Mouse (Mus musculus) lung, postnatal 0 days (tissue): Measurements from ENCODE around the gene Rab7b.

Experiments
- CTCF ChIP-seq: IDR thresholded peaks from 2 replicates; pipeline ENCODE4 v1.5.1; 2016; ENCODE audit warnings: antibody characterized with exemption, mild to moderate bottlenecking
- EP300 ChIP-seq: IDR thresholded peaks from 2 replicates; pipeline ENCODE4 v1.6.1; 2016; ENCODE audit warnings: antibody characterized with exemption, mild to moderate bottlenecking, control low read depth

GRCm38 (mm10) chr1:131699642-131700041 is 11.1 kb downstream of the Rab7b start:
- TF ChIP-seq CTCF (no peak), EP300 (no peak)
